Mouse (Mus musculus) forebrain, embryonic 15.5 days (tissue): ENCODE measurements around the gene Mdga1. TPM values are rescaled to one million over a fixed set of nuclear protein-coding genes. Genes with fewer than 3 reads are reported as not detected.

Source experiments
- ATAC-seq: fragments of 200-750 bp; cut with Nextera tagmentation; replicated peaks from 2 replicates; pipeline ENCODE4 v1.8.0; 2017; ENCODE audit warnings: mild to moderate bottlenecking, moderate TSS enrichment, moderate library complexity
- H3K27ac ChIP-seq: fragments of 300-500 bp; sonication (generic); replicated peaks from 2 replicates; pipeline ENCODE4 v1.5.1; 2015; ENCODE audit warnings: mild to moderate bottlenecking, inconsistent platforms
- H3K27me3 ChIP-seq: fragments of 300-500 bp; sonication (generic); 2 replicates; pipeline ENCODE4 v1.6.1; 2015; ENCODE audit warnings: inconsistent platforms
- H3K36me3 ChIP-seq: fragments of 300-500 bp; sonication (generic); 2 replicates; pipeline ENCODE4 v1.6.1; 2015; ENCODE audit warnings: mild to moderate bottlenecking, inconsistent platforms
- H3K4me1 ChIP-seq: fragments of 300-500 bp; sonication (generic); 2 replicates; pipeline ENCODE4 v1.6.1; 2015; ENCODE audit warnings: inconsistent platforms
- H3K4me2 ChIP-seq: fragments of 300-500 bp; sonication (generic); replicated peaks from 2 replicates; pipeline ENCODE4 v1.6.1; 2015; ENCODE audit warnings: mild to moderate bottlenecking, inconsistent platforms
- H3K4me3 ChIP-seq: fragments of 300-500 bp; sonication (generic); 2 replicates; pipeline ENCODE4 v1.5.1; 2015; ENCODE audit warnings: mild to moderate bottlenecking, inconsistent platforms
- H3K9ac ChIP-seq: fragments of 300-500 bp; sonication (generic); replicated peaks from 2 replicates; pipeline ENCODE4 v1.6.1; 2015; ENCODE audit warnings: mild to moderate bottlenecking, inconsistent platforms
- H3K9me3 ChIP-seq: fragments of 300-500 bp; sonication (generic); 2 replicates; pipeline ENCODE4 v1.6.1; 2016; ENCODE audit warnings: inconsistent platforms
- WGBS: fragments of 180-500 bp; shearing (Covaris S2); methylation state at CpG from one replicate; pipeline ENCODE4 v1.1.7; 2015; ENCODE audit warnings: mixed read lengths; 5-methylcytosine and 5-hydroxymethylcytosine counted together
- polyA plus RNA-seq: library from polyadenylated mRNA; unstranded; fragments of >200 nt; fragmentation: Nextera tagmentation; extraction: Ambion mirVana; gene quantifications from 2 replicates; pipeline ENCODE4 v1.2.1, GENCODE M21; 2015

The Mdga1 gene
- polyA plus RNA-seq, 1 experiment from 2014 or later: 13.4 TPM

DNA sequence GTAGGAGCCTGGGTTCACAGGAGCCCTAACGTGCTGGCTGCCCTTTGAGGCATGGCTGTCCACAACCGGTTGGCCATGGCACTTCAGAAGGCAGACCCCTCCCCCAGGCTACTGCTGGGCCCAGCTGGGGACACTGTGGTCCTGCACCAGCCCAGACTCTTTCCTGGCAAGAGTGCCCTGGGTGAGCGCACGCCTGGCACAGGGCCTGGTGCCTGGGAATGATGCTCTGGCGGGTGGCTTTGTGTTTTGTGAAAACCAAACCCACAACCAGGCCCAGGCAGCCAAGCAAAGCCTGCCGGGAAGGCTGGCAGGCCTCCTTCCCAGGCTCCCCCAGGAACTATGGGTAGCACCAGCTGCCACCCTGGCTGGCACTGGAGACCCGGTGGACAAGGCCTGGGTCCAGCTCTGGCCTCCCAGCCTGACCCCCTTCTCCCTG lies 96.3 kb downstream of the Mdga1 start:
- H3K9me3 ChIP-seq: no peaks in the 10 kb centered on the region
- H3K4me3 ChIP-seq: no peak overlapping the region
- H3K36me3 ChIP-seq: no peaks in the 10 kb centered on the region
- H3K27ac ChIP-seq: peak overlapping the region; percentile 95
- H3K9ac ChIP-seq: peak overlapping the region; percentile 45
- WGBS: 15% methylated on average over 7 of the region's 7 CpGs
- ATAC-seq: peak; percentile 94
- no peaks in the 10 kb centered on the region for H3K27me3 ChIP-seq
- H3K4me1 ChIP-seq: peaks cover 54% of the 10 kb centered on the region
- H3K4me2 ChIP-seq: peak overlapping the region; percentile 32; the same call in 1 of the 2 replicates

GRCm38 (mm10) chr17:29870316-29870715 lies 99.6 kb downstream of the Mdga1 start:
- H3K9ac ChIP-seq: no peak overlapping the region
- no peak overlapping the region for H3K4me3 ChIP-seq
- H3K9me3 ChIP-seq: no peaks in the 10 kb centered on the region; the same call in 1 of the 2 replicates
- WGBS: 84% methylated on average over 12 of the region's 12 CpGs
- H3K4me1 ChIP-seq: peaks cover 49% of the 10 kb centered on the region
- ATAC-seq: no peak
- H3K4me2 ChIP-seq: no peak overlapping the region
- no peaks in the 10 kb centered on the region for H3K36me3 ChIP-seq
- no peak overlapping the region for H3K27ac ChIP-seq
- no peaks in the 10 kb centered on the region for H3K27me3 ChIP-seq

GRCm38 (mm10) chr17:29865914-29866313 lies 104.0 kb downstream of the Mdga1 start:
- no peaks in the 10 kb centered on the region; the same call in 1 of the 2 replicates for H3K9me3 ChIP-seq
- ATAC-seq: no peak
- peaks cover 17% of the 10 kb centered on the region for H3K4me1 ChIP-seq
- H3K27ac ChIP-seq: no peak overlapping the region
- H3K9ac ChIP-seq: no peak overlapping the region
- no peak overlapping the region for H3K4me3 ChIP-seq
- no peak overlapping the region for H3K4me2 ChIP-seq
- 54% methylated on average over 6 of the region's 6 CpGs for WGBS
- H3K36me3 ChIP-seq: no peaks in the 10 kb centered on the region
- no peaks in the 10 kb centered on the region for H3K27me3 ChIP-seq

- ATAC-seq: no peak
- Histone ChIP-seq H3K9ac (no peak overlapping the region), H3K4me3 (no peak overlapping the region), H3K9me3 (no peaks in the 10 kb centered on the region; the same call in 1 of the 2 replicates), H3K27me3 (no peaks in the 10 kb centered on the region), H3K4me1 (peaks cover 8% of the 10 kb centered on the region), H3K36me3 (no peaks in the 10 kb centered on the region), H3K27ac (no peak overlapping the region), H3K4me2 (no peak overlapping the region)
- WGBS: 62% methylated on average over 7 of the region's 7 CpGs
Observed at GRCm38 (mm10) chr17:29864440-29864839, 105.4 kb downstream of the Mdga1 start.

DNA sequence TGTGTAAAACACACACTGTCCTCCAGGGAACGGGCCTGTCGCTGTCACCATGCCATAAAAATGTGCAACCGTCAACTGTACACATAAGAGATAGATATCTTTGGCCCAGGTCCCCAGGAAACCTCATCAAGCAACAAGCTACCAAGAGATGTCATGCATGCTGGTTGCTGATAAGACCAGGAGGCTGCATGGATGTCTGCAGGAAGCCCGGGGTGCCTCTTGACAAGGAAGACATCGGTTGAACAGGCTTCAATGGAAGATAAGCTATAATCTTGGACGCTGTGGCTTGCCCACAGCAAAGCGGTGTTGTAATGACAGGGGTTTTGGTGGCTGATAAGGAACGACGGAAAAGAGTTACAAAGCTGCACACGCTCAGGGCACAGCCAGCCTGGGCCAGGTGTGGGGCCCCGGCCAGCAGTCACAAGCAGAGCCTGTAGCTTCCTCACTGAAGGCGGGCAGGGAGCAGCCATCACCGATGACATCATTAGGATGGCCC lies 110.1 kb downstream of the Mdga1 start:
- Histone ChIP-seq H3K9me3 (no peaks in the 10 kb centered on the region), H3K36me3 (no peaks in the 10 kb centered on the region), H3K4me1 (peaks cover 15% of the 10 kb centered on the region), H3K9ac (no peak overlapping the region), H3K27me3 (no peaks in the 10 kb centered on the region), H3K27ac (no peak overlapping the region), H3K4me3 (no peak overlapping the region), H3K4me2 (no peak overlapping the region)
- WGBS: 88% methylated on average over 13 of the region's 13 CpGs
- no peak for ATAC-seq

DNA sequence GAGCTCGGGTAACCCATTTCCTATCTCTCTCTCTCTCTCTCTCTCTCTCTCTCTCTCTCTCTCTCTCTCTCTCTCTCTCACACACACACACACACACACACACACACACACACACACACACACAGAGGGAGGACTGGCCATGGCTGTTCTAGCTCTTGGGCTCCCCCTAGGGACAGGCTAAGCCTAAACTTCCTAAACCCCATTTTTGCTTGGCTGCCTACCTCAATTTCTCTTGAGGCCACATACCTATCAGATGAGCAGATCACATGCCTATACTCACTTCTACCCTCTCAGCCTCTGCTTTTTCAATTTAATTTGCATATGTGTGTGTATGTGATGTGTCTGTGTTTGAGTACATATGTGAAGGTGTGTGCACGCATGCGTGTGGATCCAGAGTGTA lies 111.1 kb downstream of the Mdga1 start:
- no peaks in the 10 kb centered on the region for H3K27me3 ChIP-seq

DNA sequence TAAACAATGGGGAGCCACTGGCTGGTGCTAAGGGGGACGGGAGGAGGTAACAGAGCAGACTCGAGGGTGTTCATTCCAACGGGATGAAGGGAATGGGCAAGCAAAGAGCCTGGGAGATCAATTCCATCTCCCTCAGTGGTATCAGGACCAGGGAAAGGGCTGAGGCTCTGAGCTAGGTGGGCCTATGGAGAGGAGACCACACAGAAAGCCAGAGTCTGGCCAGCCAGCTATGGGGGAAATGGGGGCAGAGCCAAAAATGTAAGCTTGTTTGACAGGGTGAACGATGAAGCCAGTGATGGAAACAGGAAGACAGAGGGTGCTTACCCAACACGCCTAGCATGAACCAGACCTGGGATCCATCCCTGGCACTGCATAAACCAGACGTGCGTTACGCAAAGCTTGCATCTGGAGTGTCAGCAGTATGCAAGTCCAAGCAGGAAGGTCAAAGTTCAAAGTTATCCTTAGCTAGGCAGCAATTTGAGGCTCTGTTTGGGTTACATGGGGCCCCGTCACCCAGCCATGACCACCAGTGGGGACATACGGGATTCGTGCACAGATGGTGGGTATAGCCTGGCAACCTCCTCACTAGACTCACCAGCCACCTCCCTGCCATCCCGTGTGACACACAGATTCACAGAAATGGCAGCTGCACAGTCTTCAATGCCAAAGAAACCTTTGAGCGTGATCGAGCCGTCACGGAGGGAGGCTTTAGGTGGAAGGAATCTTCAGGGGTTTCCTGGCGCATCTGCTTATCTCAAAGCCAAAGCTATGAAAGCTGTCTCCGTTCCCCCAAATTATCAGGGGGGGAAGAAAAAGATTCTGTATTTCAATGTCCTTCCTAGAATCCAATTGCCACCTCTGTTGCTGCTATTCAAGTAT lies 113.9 kb downstream of the Mdga1 start:
- H3K27me3 ChIP-seq: no peaks in the 10 kb centered on the region
- H3K9me3 ChIP-seq: no peaks in the 10 kb centered on the region
- H3K36me3 ChIP-seq: peaks cover 4% of the 10 kb centered on the region; the same call in 1 of the 2 replicates
- WGBS: 62% methylated on average over 18 of the region's 18 CpGs
- H3K4me3 ChIP-seq: no peak overlapping the region
- ATAC-seq: no peak
- peak overlapping the region; percentile 23; the same call in 1 of the 2 replicates for H3K27ac ChIP-seq
- no peak overlapping the region for H3K4me2 ChIP-seq
- peaks cover 25% of the 10 kb centered on the region for H3K4me1 ChIP-seq
- no peak overlapping the region for H3K9ac ChIP-seq

More for the DNA sequence above, 111.1 kb downstream of the Mdga1 start:
- no peak overlapping the region for H3K4me2 ChIP-seq
- H3K9me3 ChIP-seq: no peaks in the 10 kb centered on the region
- WGBS: 85% methylated on average over 3 of the region's 3 CpGs
- H3K36me3 ChIP-seq: no peaks in the 10 kb centered on the region
- no peak overlapping the region for H3K27ac ChIP-seq
- H3K9ac ChIP-seq: no peak overlapping the region
- no peak for ATAC-seq
- H3K4me1 ChIP-seq: peaks cover 15% of the 10 kb centered on the region
- no peak overlapping the region for H3K4me3 ChIP-seq

- Histone ChIP-seq H3K4me2 (no peak overlapping the region), H3K27ac (no peak overlapping the region), H3K36me3 (peaks cover 4% of the 10 kb centered on the region; the same call in 1 of the 2 replicates), H3K9ac (no peak overlapping the region), H3K4me3 (no peak overlapping the region), H3K9me3 (no peaks in the 10 kb centered on the region), H3K27me3 (no peaks in the 10 kb centered on the region), H3K4me1 (peaks cover 25% of the 10 kb centered on the region)
- no peak for ATAC-seq
- 93% methylated on average over 4 of the region's 4 CpGs for WGBS
Observed at GRCm38 (mm10) chr17:29854835-29855234, 115.1 kb downstream of the Mdga1 start.

DNA sequence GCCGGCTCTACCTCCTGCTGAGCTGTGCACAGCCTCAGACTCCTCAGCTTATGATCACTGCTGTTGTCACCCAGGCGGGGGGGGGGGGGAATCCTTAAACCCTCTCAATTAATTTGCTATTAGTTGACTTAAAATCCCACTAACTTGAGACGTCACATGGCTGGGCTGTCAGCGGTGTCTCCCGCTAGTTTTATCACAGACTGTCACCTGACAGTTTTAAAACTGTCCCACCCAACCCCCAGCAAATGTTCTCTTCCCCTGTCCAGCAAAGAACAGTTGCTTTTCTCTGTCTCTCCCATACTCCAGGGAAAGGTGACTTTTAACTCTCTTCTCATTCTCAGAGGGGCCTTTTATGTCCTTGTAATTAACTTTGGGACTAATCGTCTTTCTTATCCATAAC lies 115.5 kb downstream of the Mdga1 start:
- Histone ChIP-seq H3K4me2 (no peak overlapping the region), H3K9ac (no peak overlapping the region), H3K27me3 (no peaks in the 10 kb centered on the region), H3K9me3 (no peaks in the 10 kb centered on the region), H3K4me3 (no peak overlapping the region), H3K36me3 (peaks cover 4% of the 10 kb centered on the region; the same call in 1 of the 2 replicates), H3K27ac (no peak overlapping the region), H3K4me1 (peaks cover 25% of the 10 kb centered on the region)
- ATAC-seq: no peak
- WGBS: 63% methylated on average over 6 of the region's 6 CpGs

- Histone ChIP-seq H3K9me3 (no peaks in the 10 kb centered on the region), H3K9ac (no peak overlapping the region), H3K4me1 (peaks cover 25% of the 10 kb centered on the region), H3K27ac (no peak overlapping the region), H3K4me3 (no peak overlapping the region), H3K4me2 (no peak overlapping the region), H3K36me3 (peaks cover 4% of the 10 kb centered on the region; the same call in 1 of the 2 replicates), H3K27me3 (no peaks in the 10 kb centered on the region)
- ATAC-seq: no peak
- 39% methylated on average over 8 of the region's 8 CpGs for WGBS
Observed at GRCm38 (mm10) chr17:29852846-29853486, 116.9 kb downstream of the Mdga1 start.

- Histone ChIP-seq H3K27ac (no peak overlapping the region), H3K4me2 (no peak overlapping the region), H3K36me3 (peaks cover 4% of the 10 kb centered on the region; the same call in 1 of the 2 replicates), H3K27me3 (no peaks in the 10 kb centered on the region), H3K9ac (no peak overlapping the region), H3K4me3 (no peak overlapping the region), H3K4me1 (peaks cover 10% of the 10 kb centered on the region), H3K9me3 (no peaks in the 10 kb centered on the region)
- 80% methylated on average over 13 of the region's 13 CpGs for WGBS
- peak; percentile 20; the same call in 1 of the 2 replicates for ATAC-seq
Observed at GRCm38 (mm10) chr17:29849436-29849797, 120.5 kb downstream of the Mdga1 start.
